Mouse (Mus musculus) megakaryocyte-erythroid progenitor cell, adult 5-6 weeks (primary cell): ENCODE results near the gene Arrdc5. TPM values are rescaled to one million over a fixed set of nuclear protein-coding genes. Genes with fewer than 3 reads are reported as not detected.

Experiments used
- ATAC-seq: replicated peaks from 2 replicates; pipeline ENCODE4 v1.8.0; 2016; ENCODE audit warnings: mild to moderate bottlenecking, inconsistent platforms; ENCODE audit not compliant: severe bottlenecking, poor library complexity, low FRiP score, low TSS enrichment
- total RNA-seq, 2 experiments: library from RNA; stranded (forward) in 1 of 2; stranded (reverse) in 1 of 2; fragments of 200-1000, 215-1000 nt in 1 of 2; fragments of >200 nt in 1 of 2; fragmentation: Nextera tagmentation in 1 of 2; gene quantifications; 2 replicates each; pipeline ENCODE4 v1.2.3; 2014 to 2017

Gene Arrdc5
- total RNA-seq, 2 experiments from 2014 or later: not detected

DNA sequence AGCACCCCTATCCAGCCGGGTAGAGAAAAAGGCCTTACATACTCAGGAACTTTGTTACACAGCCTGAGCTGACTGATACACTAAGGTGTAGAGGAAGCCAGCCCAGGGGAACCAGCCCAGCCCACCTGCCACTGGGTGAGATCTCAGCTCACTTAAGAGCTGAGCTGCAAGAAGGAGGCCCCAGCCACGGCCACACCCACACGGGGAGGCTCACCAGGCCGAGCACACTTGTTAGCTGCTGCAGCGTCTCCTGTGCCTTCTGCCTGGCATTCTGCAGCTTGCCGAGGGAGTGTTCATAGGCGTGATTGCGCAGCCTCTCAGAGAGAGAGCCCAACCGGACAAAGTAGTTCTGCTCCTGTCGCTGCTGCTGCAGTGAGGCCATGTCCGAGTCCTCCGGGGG, 18.9 kb downstream of the Arrdc5 start:
- ATAC-seq: no peak

DNA sequence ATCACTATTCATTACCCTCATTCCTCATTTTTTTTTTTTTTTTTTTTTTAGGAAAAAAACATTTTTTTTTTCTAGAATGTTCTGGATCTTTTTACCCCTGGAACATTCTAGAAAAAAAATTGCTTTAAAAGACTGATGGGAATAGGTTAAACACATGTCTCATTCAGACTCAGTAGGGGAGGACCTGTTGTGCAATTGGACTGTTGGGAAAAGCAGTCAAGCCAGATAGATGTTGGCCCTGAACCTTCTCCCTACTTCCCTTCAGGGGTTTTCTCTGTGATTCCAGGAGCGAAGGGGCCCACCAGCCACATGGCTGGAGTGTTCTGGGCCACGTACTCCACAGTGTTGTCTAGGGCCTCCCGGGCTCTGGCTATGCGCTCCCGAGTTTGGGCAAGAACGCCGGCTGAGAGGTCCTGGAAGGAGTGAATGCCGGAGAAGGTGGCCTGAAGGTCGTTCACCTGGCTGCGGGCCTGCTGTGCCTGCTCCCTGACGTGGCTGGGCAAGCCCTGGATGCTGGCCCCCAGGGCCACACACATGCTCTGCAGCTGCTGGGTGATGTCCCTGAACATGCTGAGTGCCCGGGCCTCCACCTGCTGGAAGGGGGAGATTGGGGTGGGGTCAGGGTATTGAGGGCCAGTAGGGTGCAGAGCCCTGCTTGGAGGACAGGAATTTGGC, 20.5 kb downstream of the Arrdc5 start:
- ATAC-seq: no peak

DNA sequence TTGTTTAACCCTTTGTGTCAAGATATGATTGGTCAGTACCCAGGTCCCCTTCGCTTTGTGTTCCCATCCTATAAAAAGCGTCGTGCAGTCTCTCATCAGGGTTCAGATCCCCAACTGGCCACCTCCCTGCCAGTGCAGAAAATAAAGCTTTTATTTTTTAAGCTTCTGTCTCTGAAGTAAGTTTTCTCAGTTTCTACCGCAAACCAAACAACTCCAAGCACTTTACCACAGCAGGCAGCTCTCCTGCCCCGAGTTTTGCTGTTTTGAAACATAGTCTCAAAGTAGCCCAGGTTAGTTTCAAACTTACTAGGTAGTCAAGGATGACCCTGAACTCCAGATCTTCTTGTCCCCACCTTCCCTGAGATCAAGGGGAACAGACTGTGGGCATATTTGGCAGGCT, 21.7 kb downstream of the Arrdc5 start:
- no peak for ATAC-seq

DNA sequence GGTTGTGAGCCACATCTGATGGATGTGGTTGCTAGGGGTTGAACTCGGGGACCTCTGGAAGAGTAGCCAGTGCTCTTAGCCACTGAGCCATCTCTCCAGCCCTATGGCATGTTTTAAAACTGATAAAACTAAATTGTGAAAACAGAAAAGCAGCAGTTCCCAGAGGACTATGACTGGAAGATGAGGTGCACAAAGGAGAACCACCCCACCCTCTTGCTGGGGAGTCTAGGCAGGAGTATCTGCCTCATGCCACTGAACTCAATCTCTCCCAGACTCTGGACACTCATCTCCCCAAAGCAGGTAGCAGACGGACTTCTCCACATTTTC, 22.6 kb downstream of the Arrdc5 start:
- ATAC-seq: no peak

DNA sequence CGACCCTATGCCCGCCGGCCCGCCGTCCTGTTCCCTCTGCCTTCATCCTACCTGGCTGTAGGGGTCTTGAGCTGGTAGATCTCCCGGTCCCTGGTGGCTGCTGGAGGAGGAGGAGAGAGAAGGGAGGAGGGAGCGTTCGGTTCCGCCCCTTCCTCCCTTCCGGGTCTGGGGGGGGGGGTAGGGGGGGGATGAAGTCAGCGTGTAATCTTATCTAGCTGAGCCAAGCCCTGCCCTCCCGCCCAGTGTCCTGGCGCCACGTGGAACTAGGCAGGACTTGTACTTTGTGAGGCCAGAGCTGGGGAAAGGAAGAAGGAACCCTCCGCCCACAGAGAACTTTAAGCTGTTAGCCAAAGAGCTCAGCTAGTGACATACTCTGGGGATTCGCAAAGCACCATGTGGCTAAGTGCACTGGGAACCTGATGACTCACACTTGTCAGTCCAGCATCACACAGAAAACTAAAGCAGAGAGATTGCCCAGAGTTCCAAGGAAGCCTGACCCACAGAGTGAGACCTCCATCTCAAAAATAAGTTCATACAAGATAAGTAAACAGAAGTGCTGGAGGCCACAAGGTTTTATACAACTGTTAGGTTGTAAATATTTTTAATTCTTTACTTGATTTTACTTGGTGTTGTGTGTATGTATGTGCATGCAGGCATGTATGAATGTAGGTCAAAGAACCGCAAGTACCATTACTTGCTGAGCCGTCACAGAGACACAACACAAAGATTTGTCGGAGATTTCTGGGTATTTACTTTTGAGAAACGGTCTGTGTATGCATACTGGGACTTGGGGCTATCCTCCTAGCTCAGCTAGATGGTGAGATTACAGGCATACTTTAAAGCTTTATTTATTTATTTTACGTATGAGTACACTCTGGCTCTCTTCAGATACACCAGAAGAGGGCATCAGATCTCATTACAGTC, 23.2 kb downstream of the Arrdc5 start, which contains the start of gene Ticam1:
Gene Ticam1, minus strand, starts transcription at position 144 of the 924 bp plus-strand sequence.
- ATAC-seq: peak; percentile 82

DNA sequence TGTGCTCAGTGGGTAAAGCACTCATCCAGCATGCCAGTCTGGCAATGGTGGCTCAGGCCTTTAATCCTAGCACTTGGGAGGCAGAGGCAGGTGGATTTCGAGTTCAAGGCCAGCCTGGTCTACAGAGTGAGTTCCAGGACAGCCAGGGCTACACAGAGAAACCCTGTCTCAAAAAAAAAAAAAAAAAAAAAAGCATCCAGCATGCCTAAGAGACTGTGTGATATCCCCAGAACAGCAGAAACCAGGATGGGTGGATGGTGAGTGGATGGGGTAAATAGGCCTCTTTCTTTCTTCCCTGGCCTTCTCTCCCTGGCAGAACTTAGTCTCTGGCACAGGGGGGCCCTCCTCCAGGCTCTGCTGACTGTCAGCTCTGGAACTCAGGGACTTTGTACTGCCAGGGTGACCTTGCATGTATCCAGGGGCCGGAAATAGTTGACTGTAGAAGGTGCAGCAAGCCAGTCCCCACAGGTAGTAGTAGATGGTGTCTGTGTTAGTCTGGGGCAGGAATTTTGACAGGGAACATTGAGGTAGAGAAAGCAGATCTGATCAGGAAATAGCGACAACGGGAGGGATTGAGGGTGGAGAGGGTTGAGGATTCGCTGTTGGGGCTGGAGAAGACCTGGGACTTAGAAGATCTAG, 24.1 kb downstream of the Arrdc5 start:
- ATAC-seq: no peak

DNA sequence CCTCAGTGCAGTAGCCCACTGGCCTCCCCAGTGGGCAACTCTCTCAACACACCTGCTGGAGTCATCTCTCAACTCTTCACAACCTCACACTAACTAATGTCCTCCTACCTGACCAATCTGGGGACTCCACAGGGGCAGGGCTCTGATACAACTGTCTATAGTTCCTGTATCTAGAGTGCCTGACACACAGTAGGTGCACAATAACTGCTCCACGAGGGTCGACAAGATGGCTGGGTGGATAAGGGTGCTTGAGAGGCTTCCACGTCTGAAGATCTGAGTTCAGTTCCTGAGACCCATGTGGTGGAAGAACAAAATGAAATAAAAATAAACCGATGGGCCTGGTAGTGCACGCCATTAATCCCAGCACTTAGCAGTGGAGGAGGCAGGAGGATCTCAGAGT, 26.1 kb downstream of the Arrdc5 start:
- ATAC-seq: no peak

DNA sequence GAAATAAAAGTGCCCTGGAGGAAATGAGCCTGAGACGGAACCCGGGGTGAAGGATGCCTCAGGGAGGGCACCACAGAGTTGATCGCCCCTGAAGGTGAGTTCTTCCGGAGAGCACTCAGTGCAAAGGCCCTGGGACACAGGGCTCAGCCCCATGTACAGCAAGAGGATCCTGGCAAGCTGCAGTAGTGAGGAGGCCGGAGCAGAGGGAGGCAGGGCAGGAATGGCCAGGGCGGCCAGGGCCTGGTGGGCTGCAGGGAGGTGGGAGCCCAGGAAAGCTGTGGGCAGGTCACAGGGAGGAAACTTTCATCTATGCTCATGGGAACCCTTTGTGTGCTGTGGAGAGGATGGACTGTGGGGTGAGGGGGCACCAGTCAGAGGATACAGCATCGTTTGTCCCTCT, 26.6 kb downstream of the Arrdc5 start:
- ATAC-seq: no peak

DNA sequence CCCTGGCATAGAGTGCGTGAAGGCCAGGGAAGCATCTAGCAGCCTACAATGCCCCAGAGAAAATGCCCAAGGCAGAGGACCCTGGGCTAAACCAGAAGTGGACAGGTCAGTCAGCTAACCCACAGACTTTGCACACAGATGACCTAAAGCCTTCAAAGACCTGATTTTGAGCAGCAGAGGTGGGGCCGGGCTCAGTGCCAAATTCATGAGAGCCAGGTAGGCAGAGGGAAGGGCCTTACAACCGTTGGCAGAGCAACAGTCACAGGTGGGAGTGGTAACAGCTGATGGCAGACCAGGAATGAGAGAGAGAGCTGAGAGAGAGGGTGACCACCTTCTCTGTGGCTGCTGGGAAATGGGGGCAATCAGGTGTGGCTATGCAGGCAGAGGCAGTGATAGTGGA, 27.4 kb downstream of the Arrdc5 start:
- ATAC-seq: no peak

DNA sequence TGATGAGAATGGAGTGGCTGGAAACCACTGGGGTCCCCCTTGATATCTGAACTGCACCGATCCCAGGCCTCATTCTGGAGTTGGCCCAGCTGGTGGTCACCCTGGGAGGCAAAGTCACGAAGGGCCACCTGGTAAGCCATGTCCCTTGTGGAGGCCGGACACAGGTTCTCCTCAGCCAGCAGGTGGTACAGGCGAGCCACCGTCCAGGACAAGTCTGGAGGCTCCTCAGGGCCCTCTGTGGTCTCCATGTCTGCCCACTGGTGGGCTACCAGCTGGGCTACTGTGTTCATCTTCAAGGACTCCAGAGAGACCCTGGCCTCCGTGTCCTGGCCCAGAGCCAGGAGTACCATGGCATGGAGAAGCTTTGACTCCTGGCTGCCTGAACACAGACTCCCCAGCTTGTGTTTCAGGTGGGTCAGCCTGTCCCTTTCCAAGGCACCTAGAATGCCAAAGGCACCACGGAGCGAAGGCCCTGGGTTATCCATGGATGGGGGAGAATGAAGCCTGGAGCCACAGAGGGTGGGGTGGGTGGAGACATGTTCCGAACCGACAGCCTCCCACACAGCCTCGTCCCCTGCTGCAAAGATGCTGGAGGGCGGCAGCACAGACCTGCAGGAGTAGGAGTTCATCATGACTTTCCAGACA, 28.4 kb downstream of the Arrdc5 start:
- ATAC-seq: no peak

DNA sequence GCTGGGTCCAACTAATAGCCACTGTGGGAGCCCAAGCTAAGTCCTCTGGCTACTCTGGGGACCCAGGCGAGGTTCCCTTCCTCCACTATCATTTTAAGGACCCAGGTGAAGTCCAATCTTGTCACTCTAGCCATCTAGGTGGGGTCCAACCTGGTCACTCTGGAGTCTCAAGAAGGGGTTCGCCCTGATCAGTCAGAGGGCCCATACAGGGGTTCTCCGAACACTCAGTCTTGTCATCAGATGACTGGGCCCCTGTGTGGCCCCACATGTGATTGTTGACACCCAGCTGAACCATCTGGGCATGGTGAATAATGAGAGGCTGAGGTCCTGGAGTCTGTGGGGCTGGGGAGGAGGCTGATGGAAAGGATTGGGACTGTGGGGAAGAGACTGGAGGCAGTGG, 30.3 kb downstream of the Arrdc5 start:
- no peak for ATAC-seq

DNA sequence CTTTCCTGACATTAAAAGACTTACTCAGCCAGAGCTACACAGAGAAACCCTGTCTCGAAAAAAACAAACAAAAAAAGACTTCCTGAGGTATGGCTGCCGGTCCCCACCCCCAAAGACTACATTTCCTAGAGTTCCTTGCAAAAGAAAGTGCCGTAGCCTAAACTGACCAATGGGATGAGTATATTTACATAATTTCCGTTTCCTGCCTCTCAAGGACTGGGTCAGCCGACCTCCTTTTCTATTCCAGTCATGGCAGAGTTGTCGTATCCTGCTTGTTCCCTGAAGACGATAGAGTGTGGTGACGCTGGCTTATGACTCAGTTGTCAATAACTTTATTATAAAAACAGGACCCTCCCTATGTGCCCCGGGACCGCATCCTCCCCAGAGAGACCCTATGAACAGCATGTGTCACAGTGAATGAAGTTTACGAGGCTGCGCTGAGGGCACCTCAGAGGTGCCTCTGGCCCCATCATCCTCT, 30.9 kb downstream of the Arrdc5 start:
- peak; percentile 88 for ATAC-seq

DNA sequence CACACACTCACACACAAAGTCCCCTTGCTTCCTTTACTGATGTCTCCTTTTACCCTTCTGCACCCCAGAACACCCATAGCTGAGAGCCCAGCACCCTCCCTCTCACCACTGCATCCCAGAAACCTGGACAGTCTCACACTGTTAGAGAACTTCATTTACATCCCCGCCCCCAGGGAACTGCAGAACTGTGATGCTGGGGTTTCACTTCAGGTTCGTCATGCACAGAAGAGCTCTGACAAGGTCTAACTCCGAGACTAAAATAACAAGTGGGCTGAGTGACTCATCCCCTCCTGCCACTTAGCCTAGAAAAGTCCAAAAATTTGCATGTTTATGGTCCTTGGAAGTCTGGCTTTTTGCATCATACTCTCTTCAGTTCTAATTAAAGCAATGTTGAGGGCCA, 33.8 kb downstream of the Arrdc5 start:
- ATAC-seq: no peak

DNA sequence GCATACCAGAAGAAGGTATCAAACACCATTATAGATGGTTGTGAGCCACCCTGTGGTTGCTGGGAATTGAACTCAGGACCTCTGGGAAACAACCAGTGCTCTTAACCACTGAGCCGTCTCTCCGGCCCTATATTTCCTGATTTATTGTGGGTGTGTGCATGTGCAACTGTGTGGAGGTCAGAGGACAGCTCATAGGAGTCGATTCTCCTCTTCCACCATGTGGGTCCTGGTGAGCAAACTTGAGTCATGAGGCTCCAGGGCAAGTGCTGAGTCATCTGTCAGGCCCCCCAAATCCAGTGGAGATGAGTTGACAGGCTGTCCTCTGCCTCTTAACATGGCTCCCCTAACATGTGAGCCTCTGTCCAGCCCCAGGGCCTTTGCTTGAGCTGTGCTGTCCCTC, 34.2 kb downstream of the Arrdc5 start:
- no peak for ATAC-seq

DNA sequence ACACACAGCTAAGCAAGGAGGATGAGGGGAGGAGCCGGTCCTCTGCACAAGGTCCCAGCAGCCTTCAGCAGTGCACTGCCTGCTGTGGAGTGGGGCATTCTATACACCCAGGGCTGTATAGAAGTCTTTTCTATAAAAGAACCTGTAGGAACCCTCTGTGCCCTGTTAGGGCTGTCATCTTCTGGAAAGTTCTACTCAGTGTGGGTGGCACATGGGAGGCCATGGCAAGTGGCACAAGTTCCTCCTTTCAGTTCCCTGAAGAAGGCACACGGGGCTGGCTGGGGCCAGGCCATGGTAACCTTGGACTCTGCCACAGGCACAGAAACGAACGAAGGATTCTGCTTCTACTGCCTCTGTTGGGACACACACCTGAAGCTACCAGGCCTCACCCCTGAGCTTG, 35.1 kb downstream of the Arrdc5 start:
- no peak for ATAC-seq

DNA sequence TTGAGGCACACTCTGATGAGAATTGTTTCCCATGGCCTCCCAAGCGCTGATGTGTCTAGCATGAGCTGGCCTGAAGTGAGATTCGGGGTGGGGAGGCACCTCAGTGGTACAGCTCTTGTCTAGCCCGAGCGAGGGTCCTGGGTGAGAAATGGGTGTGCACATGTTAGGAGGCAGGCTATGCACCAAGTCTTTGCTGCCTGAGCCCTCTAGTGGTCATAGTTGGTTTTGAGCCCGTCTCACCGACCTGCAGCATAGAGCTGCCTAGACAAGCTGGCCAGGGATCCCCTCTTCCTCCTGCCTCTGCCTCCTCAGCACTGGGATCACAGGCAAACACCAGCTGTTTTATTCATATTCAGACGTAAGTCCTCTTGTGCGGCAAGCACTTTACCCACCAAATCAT, 36.1 kb downstream of the Arrdc5 start:
- ATAC-seq: peak; percentile 88

DNA sequence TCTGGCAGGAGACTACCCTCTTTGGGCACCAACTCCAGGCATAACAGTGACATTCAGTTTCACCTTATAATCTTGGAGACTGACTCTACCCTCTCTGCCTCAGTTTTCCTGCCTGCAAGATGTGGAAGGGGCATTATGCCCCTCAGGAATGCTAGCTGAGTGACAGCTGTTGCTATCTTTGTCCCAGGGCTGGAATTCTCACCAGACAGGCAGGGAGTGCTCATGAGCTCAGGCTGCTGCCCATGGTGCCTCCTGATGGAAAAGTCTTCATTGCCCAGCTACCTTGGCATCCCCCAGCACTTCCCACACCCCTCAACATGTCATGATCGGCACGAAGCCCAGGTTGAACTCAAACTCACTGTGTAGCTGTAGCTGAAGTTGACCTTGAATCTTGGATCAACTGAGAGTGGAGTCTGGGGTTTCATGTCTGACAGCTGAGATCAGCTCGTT, 37.4 kb downstream of the Arrdc5 start:
- no peak for ATAC-seq

DNA sequence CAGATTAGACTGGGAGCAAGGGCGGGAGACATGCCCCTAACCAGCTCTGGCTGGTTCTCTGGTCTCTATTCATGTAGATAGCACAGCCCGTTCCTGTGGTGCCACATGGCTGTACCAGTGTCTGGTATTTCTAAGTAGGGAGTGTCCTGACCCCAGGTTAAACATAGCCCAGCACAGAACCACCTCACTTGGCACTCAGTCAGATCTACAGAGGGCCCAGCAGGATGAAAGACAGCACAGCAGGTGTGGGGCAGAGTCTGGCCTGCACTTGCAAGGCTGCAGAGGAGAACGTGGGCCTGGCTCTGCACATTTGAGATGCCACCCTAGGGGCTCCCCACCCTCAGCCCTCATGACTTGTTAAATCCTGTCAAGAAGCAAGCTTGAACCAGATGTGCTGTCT, 38.9 kb downstream of the Arrdc5 start:
- ATAC-seq: no peak

DNA sequence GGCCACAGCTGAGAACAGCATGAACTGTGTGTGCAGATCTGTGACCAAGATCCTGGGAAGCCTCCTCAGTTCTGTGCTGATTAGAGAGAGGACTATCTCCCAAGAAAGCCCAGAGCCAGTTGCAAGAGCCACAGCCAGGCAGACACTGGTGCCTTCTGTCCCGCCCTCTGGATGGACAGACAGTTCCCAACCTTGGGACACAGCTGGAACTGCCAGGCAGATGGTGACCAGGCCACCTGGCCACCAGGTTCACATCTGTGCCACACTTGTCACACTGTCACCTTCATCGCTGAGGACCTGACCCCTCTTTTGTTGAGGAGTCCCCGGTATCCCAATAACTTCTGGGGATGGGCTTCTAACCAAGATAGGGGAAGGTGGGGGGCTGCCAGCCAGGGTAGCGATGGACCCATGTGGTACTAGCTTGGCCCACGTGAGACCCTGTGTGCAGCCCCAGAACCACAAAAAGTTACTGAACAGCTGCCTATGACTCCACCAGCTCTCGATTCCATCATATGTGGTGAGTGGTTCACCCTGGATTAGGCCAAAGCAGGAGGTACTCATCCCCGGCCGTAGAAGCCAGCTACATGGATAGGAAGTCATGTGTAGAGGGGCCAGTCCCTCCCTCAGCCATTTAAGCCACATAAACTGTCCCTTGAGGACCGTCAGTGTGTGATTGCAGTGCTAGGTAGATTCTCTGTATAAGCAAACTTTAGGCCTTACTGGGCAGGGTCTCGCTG, 40.6 kb downstream of the Arrdc5 start:
- ATAC-seq: no peak
